Mouse (Mus musculus) olfactory bulb, adult 2 months (tissue): ENCODE data around the gene Mapkapk2. TPM values are rescaled to one million over a fixed set of nuclear protein-coding genes. Genes with fewer than 3 reads are reported as not detected.

Source experiments
- H3K27ac ChIP-seq: fragments of 200-500 bp; 2 replicates; pipeline ENCODE4 v1.5.1; 2012; ENCODE audit warnings: low read depth, low read length; ENCODE audit not compliant: insufficient read depth
- H3K4me1 ChIP-seq: fragments of 200-500 bp; 2 replicates; pipeline ENCODE4 v1.6.1; 2012; ENCODE audit warnings: low read length; ENCODE audit not compliant: control insufficient read depth, insufficient read depth
- H3K4me3 ChIP-seq: fragments of 200-500 bp; 2 replicates; pipeline ENCODE4 v1.5.1; 2012; ENCODE audit warnings: mild to moderate bottlenecking, low read depth, low read length, moderate library complexity; ENCODE audit not compliant: insufficient read depth
- CTCF ChIP-seq: fragments of 200-500 bp; IDR thresholded peaks from 2 replicates; pipeline ENCODE4 v1.5.1; 2012; ENCODE audit warnings: low read depth, mild to moderate bottlenecking, low read length, moderate library complexity; ENCODE audit not compliant: insufficient read depth
- POLR2A ChIP-seq: fragments of 200-500 bp; IDR thresholded peaks from 2 replicates; pipeline ENCODE4 v1.6.1; 2012; ENCODE audit warnings: mild to moderate bottlenecking, low read depth, low read length, moderate library complexity; ENCODE audit not compliant: insufficient read depth
- WGBS: fragments of 180-500 bp; shearing (Covaris S2); methylation state at CpG from one replicate; pipeline ENCODE4 v1.1.7; 2018; 5-methylcytosine and 5-hydroxymethylcytosine counted together
- polyA plus RNA-seq: library from polyadenylated mRNA; stranded (reverse); fragments of >200 nt; gene quantifications from 2 replicates; pipeline ENCODE4 v1.2.4, GENCODE M21; 2012; ENCODE audit warnings: low replicate concordance; ENCODE audit not compliant: missing spikeins, insufficient read depth, insufficient read length

Mapkapk2 gene
- polyA plus RNA-seq, 1 experiment, result not detected

DNA sequence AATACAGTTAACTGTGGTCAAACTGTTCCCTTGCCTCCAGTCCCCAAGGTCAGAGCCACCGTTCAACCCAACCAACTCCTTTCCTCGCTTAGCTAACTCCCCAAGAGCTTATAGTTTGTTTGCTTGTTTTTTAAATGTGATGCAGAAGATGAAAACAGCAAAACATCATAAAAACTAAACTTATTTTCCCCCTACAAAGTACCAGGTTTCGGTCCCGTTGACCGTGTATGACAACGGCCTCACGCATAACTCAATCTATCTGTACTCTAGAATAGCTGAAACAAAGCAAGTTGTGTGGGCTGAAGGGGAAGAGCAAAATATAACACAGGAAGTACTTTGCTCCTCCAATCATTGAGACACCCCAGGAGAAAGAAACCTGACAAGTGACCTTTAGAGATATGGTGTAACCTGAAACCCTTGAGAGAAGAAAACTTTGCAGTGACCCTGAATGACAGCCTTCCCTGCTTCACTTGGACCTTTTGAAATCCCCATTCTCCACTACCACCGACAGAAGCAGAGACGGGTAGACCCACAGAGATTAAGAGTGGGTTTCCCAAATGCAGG lies 1.4 kb downstream of the Mapkapk2 start:
- H3K4me3 ChIP-seq, result peak overlapping the region; percentile 58
- 30% methylated on average over 9 of the region's 9 CpGs for WGBS
- H3K27ac ChIP-seq, result peak overlapping the region; percentile 28; the same call in 1 of the 2 replicates
- H3K4me1 ChIP-seq, result peaks cover 17% of the 10 kb centered on the region; the same call in 1 of the 2 replicates
- TF ChIP-seq CTCF (no peak), POLR2A (no peak)

DNA sequence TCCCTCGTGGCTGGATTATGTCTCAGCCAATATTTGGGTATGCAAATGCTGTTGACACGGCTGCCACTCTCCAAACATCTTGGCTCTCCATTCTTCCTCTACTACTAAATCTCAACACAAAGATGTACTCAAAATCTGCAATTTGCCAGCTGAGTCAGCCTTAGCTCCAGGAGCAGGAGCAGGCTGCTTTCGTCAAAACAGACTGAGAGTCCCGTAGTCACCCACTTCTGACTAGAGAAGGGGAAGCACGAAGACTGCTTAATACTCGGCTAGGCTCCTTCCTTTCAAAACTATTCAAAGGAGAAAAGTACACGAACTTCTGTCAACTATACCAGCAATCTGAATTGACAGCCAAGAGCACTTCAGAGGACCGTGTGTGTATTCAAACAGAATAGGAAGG lies 2.1 kb downstream of the Mapkapk2 start:
- no peak overlapping the region for H3K27ac ChIP-seq
- TF ChIP-seq CTCF (no peak), POLR2A (no peak)
- 14% methylated on average over 8 of the region's 8 CpGs for whole genome bisulfite sequencing
- no peak overlapping the region for H3K4me3 ChIP-seq
- H3K4me1 ChIP-seq, result peaks cover 21% of the 10 kb centered on the region

DNA sequence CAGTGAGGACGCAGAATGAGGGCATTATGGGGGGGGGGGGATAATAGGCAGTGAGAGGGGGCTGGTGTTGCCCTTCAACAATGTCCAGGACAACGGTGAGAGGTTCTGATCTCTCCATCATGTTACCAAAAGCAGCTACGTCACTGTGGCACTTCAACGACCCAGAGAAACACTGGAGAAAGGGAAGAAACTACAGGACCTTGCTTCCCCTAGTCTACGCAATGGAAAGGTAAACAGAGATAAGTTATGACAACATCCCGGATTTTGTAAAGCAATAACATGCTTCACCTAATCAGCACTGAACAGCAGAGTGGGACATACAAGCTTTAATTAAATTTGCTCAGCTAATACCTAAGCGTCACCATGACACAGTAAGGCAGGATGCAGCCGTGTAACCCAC lies 3.7 kb downstream of the Mapkapk2 start:
- WGBS, result 91% methylated on average over 8 of the region's 8 CpGs
- Histone ChIP-seq H3K4me1 (peaks cover 28% of the 10 kb centered on the region), H3K4me3 (no peak overlapping the region), H3K27ac (no peak overlapping the region)
- TF ChIP-seq CTCF, result no peak
- no peak for TF ChIP-seq POLR2A

DNA sequence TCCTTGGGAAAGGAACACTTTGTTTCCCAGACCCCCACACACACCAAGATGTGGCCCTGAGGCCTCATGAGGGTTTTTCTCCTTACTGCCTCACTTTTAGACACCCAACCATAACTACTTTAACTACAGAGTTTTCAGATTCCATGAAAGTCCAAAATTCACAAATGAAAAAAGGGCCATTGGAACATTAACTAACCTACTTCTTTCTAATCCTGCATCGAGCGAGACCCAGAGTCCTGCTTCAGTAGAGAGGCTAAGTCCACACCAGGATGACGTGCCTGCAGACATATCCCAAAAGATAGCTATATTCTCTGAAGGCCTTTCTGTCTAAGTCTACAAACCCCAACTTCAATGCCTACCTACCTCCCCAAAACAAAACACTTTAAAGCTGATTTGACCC lies 4.8 kb downstream of the Mapkapk2 start:
- no peak overlapping the region for H3K27ac ChIP-seq
- no peak for TF ChIP-seq CTCF
- WGBS, result 96% methylated on average over 3 of the region's 3 CpGs
- peaks cover 26% of the 10 kb centered on the region for H3K4me1 ChIP-seq
- no peak overlapping the region for H3K4me3 ChIP-seq

DNA sequence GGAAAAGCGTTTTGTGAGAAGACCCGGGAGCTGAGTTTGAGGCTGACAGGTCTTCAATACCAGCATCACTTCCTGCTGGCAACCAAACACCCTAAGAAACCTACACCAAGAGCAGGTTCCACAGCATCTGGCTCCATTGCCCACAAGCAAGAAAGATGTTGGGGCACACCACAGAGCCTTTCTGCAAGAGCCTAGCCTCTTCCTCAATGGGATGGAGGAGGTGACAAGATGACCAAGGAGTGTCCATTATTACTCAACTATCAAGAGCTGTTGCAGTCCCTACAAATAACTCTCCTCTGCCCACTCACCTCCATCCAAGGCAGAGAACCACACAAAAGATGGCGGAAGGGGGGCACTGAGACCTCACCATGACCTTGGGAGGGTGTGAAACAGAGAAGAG lies 5.5 kb downstream of the Mapkapk2 start:
- peaks cover 23% of the 10 kb centered on the region for H3K4me1 ChIP-seq
- H3K4me3 ChIP-seq, result no peak overlapping the region
- 93% methylated on average over 3 of the region's 3 CpGs for WGBS
- TF ChIP-seq POLR2A (no peak), CTCF (no peak)
- no peak overlapping the region for H3K27ac ChIP-seq

DNA sequence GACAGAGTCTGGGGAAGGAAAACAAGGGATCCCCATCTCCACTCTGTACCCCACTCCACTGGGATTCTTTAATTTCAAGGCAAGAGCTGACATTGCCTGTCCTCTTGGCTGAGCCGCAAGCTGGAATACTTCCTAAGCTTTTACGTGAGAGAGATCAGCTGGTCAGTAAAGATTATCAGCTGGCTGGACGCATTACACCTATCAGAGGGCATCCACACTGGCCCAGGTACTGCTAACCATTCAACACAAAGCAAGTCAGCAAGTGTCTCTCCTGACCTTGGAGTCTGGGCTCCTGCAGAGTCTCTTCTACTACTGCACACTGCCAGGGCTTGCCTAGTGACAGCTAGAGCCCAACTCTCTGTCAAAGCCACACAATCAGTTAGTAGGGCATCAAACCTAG lies 6.1 kb downstream of the Mapkapk2 start:
- 91% methylated on average over 3 of the region's 3 CpGs for WGBS
- Histone ChIP-seq H3K4me3 (no peak overlapping the region), H3K4me1 (peaks cover 22% of the 10 kb centered on the region), H3K27ac (no peak overlapping the region)
- TF ChIP-seq CTCF (no peak), POLR2A (no peak)

DNA sequence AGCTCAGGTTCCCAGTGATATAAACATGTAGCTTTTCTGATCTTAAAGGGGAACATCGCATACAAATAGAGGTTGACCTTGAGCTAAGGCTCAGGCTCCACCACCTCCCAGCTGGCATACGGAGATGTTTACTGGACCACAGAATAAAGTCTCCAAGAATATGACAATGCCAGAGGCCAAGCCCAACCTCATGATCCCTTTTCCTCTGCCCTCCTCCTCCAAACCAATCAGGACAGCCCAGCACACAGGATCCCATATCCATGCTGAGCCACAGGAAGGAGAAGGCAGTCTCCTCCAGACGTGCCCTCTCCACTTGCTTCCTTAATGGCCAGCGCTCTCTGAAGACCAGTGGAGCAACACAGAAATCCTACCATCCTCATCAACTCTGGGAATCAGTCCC lies 6.7 kb downstream of the Mapkapk2 start:
- TF ChIP-seq CTCF (no peak), POLR2A (no peak)
- WGBS, result 87% methylated on average over 4 of the region's 4 CpGs
- Histone ChIP-seq H3K4me3 (no peak overlapping the region), H3K4me1 (peaks cover 24% of the 10 kb centered on the region), H3K27ac (no peak overlapping the region)

DNA sequence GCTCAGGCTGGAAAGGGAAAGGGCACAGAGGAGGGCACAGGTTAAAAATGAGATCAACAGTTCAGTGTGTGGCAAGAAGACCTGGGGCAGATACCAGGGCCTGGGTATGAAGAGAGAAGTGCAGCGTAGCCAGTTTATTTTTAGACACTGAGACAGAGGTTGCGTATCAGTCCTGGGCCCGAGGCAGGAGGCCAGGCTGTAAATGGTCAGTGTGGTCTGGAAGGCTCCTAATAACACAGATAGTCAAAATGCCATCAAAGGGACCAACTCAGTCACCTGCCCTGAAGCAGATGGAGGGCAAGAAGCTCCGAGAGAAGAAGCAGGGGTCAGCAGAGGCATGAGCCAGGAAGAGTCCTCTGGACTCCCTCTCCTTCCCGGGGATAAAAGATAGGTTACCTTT lies 7.4 kb downstream of the Mapkapk2 start:
- H3K4me3 ChIP-seq, result no peak overlapping the region
- no peak for TF ChIP-seq CTCF
- no peak for TF ChIP-seq POLR2A
- WGBS, result 83% methylated on average over 5 of the region's 5 CpGs
- no peak overlapping the region for H3K27ac ChIP-seq
- peaks cover 24% of the 10 kb centered on the region for H3K4me1 ChIP-seq

DNA sequence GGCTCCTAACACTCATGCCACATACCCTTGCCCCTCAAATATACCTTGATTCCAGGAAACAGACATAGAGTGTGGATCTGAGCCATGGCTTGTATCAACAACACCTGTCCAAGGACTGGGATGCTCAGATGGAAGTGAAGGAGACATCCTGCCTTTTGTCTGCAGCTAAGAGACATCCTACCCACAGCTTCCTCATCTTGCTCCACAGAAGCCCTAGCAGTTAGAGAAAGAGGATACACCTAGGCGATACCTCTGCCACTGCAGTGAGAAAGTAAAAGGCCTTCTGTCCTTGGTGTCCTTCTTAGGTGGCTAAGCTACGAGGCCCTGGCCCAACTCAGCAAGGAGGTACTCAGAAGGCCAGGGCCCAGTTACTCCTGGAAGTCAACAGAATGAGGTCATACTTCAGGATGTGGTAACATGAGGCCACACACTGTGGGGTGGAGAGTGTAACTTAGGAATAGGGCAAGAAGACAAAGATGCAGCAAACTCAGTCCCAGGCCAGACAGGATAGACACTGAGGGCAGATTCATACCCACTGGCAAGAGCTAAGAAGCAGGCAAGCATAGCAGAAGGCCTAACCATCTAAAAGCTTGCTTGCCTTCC lies 8.0 kb downstream of the Mapkapk2 start:
- TF ChIP-seq POLR2A (no peak), CTCF (no peak)
- Histone ChIP-seq H3K27ac (no peak overlapping the region), H3K4me1 (peaks cover 25% of the 10 kb centered on the region), H3K4me3 (no peak overlapping the region)
- WGBS, result 94% methylated on average over 2 of the region's 2 CpGs
